17 mouse cellular contexts compared by ENCODE assay signal in genomic region chr3:98324235-98324634, GRCm38 (mm10). TPM values are rescaled to one million over a fixed set of nuclear protein-coding genes. Genes with fewer than 3 reads are reported as not detected.
DNase-seq lines count a peak whose midpoint lies in the region; ATAC-seq lines count a peak whose summit lies in the region.
"Had no signal": no experiment of that assay in that cellular context is flagged by ENCODE, and none has a peak within 500 bp of the region (broad histone marks: within the 10 kb centered on the region; RNA-seq: fewer than 3 reads in every experiment).

No protein-coding gene starts in this region.

- H3K27me3 ChIP-seq in hindbrain, embryonic 13.5 days: no peaks in the 10 kb centered on the region
- H3K27me3 ChIP-seq: heart, embryonic 15.5 days; kidney, embryonic 15.5 days; limb, embryonic 13.5 days had no signal

- no peak overlapping the region for H3K9ac ChIP-seq in hindbrain, embryonic 13.5 days
- H3K9ac ChIP-seq: heart, embryonic 15.5 days; kidney, embryonic 15.5 days; limb, embryonic 13.5 days had no signal

- H3K4me3 ChIP-seq in hindbrain, embryonic 13.5 days: no peak overlapping the region
- H3K4me3 ChIP-seq: heart, embryonic 15.5 days; kidney, embryonic 15.5 days; limb, embryonic 13.5 days; myocyte had no signal

- H3K4me2 ChIP-seq in hindbrain, embryonic 13.5 days: no peak overlapping the region
- H3K4me2 ChIP-seq: heart, embryonic 15.5 days; kidney, embryonic 15.5 days; limb, embryonic 13.5 days had no signal

- 36% methylated on average over 9 of the region's 9 CpGs for WGBS in hindbrain, embryonic 13.5 days

- no peak overlapping the region; the same call in 1 of the 2 replicates for H3K27ac ChIP-seq in hindbrain, embryonic 13.5 days
- H3K27ac ChIP-seq: heart, embryonic 15.5 days; kidney, embryonic 15.5 days; limb, embryonic 13.5 days; stomach, postnatal 0 days had no signal

- H3K4me1 ChIP-seq in hindbrain, embryonic 13.5 days (replicated peaks): peaks cover 23% of the 10 kb centered on the region
- H3K4me1 ChIP-seq: heart, embryonic 15.5 days; kidney, embryonic 15.5 days; limb, embryonic 13.5 days had no signal

- no peaks in the 10 kb centered on the region for H3K9me3 ChIP-seq in hindbrain, embryonic 13.5 days
- H3K9me3 ChIP-seq: heart, embryonic 15.5 days; kidney, embryonic 15.5 days; limb, embryonic 13.5 days had no signal

- H3K36me3 ChIP-seq in hindbrain, embryonic 13.5 days: peaks cover 18% of the 10 kb centered on the region; the same call in 1 of the 2 replicates

- ATAC-seq in hindbrain, embryonic 13.5 days (ENCODE audit: low FRiP score): 0 out of 2 replicates have a peak, but pooled peaks have one; percentile 15
- ATAC-seq: inflammation-experienced regulatory T-cells, adult 6 months had no signal

- DNase-seq in layer of hippocampus, adult 8-10 months (ENCODE audit: low spot score in 2 of 2): peak; percentile 39 to 51
- no peak for DNase-seq in layer of hippocampus, postnatal 14 days (ENCODE audit: low spot score in 2 of 2)
- DNase-seq in retina, postnatal 1 day: peak; percentile 29
- DNase-seq in retina, embryonic 14.5 days (ENCODE audit: low spot score): no peak
- DNase-seq in heart, adult 11 months: no peak
- no peak for DNase-seq in ovary, postnatal 36 days (ENCODE audit: low spot score)
- DNase-seq: layer of hippocampus, postnatal 36 days; lung, adult 18-20 months; lung, postnatal 4 days; spleen, adult 18-20 months had no signal

RNA-seq across cellular contexts. Expression of gene Phgdh, which starts 15.6 kb away (rescaled TPM):
- 10 to 100 TPM; 61.3 to 72.1 (median 67.5) TPM for total RNA-seq in layer of hippocampus, adult 8-10 months (2022)
- total RNA-seq in layer of hippocampus, postnatal 14 days (2021): 10 to 100 TPM; 62.8 to 72.3 TPM
- polyA plus RNA-seq in hindbrain, embryonic 13.5 days (2015; fragmentation: Nextera tagmentation; extraction: Ambion mirVana): 156 and 187 TPM in 2 replicates

RNA-seq across cellular contexts. Expression of gene Hmgcs2, which starts 44.0 kb away (rescaled TPM):
- 1 to 10 TPM; 4.3 to 6.5 (median 5.3) TPM for total RNA-seq in layer of hippocampus, adult 8-10 months (2022)
- total RNA-seq in layer of hippocampus, postnatal 14 days (2021): 10 to 100 TPM; 10.4 to 13.7 TPM
- polyA plus RNA-seq in hindbrain, embryonic 13.5 days (2015; fragmentation: Nextera tagmentation; extraction: Ambion mirVana): 15.6 and 16.6 TPM in 2 replicates
- polyA plus RNA-seq: inflammation-experienced regulatory T-cells, adult 6 months; myocyte had no signal

RNA-seq across cellular contexts. Expression of gene Zfp697, which starts 58.0 kb away (rescaled TPM):
- 10 to 100 TPM; 27.1 to 32.6 (median 27.9) TPM for total RNA-seq in layer of hippocampus, adult 8-10 months (2022)
- 10 to 100 TPM; 25.7 to 26.9 TPM for total RNA-seq in layer of hippocampus, postnatal 14 days (2021)
- 15.9 and 16.6 TPM in 2 replicates for polyA plus RNA-seq in hindbrain, embryonic 13.5 days (2015; fragmentation: Nextera tagmentation; extraction: Ambion mirVana)
- polyA plus RNA-seq: inflammation-experienced regulatory T-cells, adult 6 months had no signal

Comparison
In these comparisons a context has a peak if more than half of its experiments do, and no peak if none do; other contexts are left out.
1. DNase-seq: peak in layer of hippocampus, adult 8-10 months (2 of 2) and retina, postnatal 1 day (single experiment); none in layer of hippocampus, postnatal 14 days (0 of 2), retina, embryonic 14.5 days (single experiment), heart, adult 11 months (single experiment) and ovary, postnatal 36 days (single experiment).